Mouse (Mus musculus) CD4-positive naive resting alpha-beta T cell, adult 76 days (primary cell): Measurements from ENCODE around the gene Tmtc3. TPM values are rescaled to one million over a fixed set of nuclear protein-coding genes. Genes with fewer than 3 reads are reported as not detected.

Source experiments
- total RNA-seq: library from RNA; stranded (reverse); gene quantifications from one replicate; pipeline ENCODE4 v1.2.4, GENCODE M21; 2023

Tmtc3 gene
- total RNA-seq: 1.1 TPM

DNA sequence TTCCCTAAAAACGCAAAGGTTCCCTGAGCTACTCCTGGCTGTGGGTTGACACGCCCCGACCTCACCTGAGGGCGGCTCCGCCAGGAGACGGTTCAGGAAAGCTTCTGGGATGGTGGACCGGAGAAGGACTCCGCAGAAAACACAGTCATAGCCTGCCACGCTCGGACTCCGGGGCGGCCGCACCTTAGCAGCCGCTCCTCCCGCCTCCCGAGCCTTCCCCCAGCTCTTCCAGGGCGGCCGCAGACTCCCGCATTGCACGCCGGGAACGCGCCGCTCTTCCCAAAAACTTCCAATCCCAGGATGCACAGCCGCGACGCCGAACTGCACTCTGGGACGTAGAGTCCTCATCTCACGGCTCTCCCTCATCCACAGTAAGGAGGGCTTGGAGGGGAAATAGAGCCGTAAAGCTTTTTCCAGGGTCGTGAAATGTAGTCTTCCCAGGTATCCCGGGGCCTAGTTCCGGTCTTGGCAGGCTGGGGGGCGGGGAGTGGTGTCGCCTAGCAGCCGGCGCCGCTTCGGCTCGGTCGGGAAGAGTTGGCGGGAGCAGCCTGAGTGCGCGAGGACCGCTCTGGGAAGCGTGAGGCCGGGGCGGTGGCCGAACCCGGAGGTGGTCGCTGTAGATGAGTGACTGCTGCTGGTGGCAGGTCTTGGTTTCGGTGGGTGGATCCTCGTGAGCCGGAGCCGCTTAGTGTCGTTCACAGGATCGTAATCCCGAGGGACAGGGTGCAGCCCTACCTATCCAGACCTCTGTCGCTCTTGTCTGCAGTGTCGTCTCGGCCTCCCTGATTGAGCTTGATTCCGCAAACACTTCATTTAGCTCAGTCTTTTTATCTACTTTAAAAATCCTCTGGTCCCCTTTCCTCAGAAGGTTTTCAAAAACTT lies at the start of gene Tmtc3, which contains the start of gene Cep290:
Gene Tmtc3 (minus strand): TSS at position 254 of the 882 bp plus-strand sequence.
Gene Cep290 (plus strand): TSS at position 462 of the 882 bp plus-strand sequence.

Other genes starting within 250 kb of the Tmtc3 start
- gene Gm4301, start 151.7 kb downstream of the Tmtc3 start, total RNA-seq: not detected
- not detected for gene Gm4302, start 146.5 kb downstream of the Tmtc3 start, total RNA-seq
- not detected for gene Gm4303, start 141.4 kb downstream of the Tmtc3 start, total RNA-seq
- not detected for gene Gm4305, start 136.3 kb downstream of the Tmtc3 start, total RNA-seq
- gene Gm4307, start 126.0 kb downstream of the Tmtc3 start, total RNA-seq: not detected
- not detected for gene Gm4312, start 104.8 kb downstream of the Tmtc3 start, total RNA-seq
- gene Cep290, start 208 bp upstream of the Tmtc3 start, total RNA-seq: 1.3 TPM
- gene 4930430F08Rik, start 103.1 kb upstream of the Tmtc3 start, total RNA-seq: 3.9 TPM
- not detected for gene 1700017N19Rik, start 103.1 kb upstream of the Tmtc3 start, total RNA-seq